Mouse (Mus musculus) forebrain, embryonic 16.5 days (tissue): ENCODE data around the gene Tex2. TPM values are rescaled to one million over a fixed set of nuclear protein-coding genes. Genes with fewer than 3 reads are reported as not detected.

ENCODE experiments used
- ATAC-seq: fragments of 200-750 bp; cut with Nextera tagmentation; 2 replicates; pipeline ENCODE4 v1.8.0; 2017; ENCODE audit warnings: mild to moderate bottlenecking, moderate library complexity
- H3K27ac ChIP-seq: fragments of 300-500 bp; sonication (generic); 2 replicates; pipeline ENCODE4 v1.5.1; 2014; ENCODE audit warnings: low read length, control low read depth
- H3K27me3 ChIP-seq: fragments of 300-500 bp; sonication (generic); replicated peaks from 2 replicates; pipeline ENCODE4 v1.6.1; 2014; ENCODE audit warnings: low read length; ENCODE audit not compliant: control insufficient read depth, insufficient read depth
- H3K36me3 ChIP-seq: fragments of 300-500 bp; sonication (generic); 2 replicates; pipeline ENCODE4 v1.6.1; 2014; ENCODE audit not compliant: control insufficient read depth, insufficient read depth
- H3K4me1 ChIP-seq: fragments of 300-500 bp; sonication (generic); replicated peaks from 2 replicates; pipeline ENCODE4 v1.6.1; 2014; ENCODE audit warnings: low read length; ENCODE audit not compliant: control insufficient read depth, insufficient read depth
- H3K4me2 ChIP-seq: fragments of 300-500 bp; sonication (generic); 2 replicates; pipeline ENCODE4 v1.6.1; 2014; ENCODE audit warnings: mild to moderate bottlenecking, low read length, control low read depth
- H3K4me3 ChIP-seq: fragments of 300-500 bp; sonication (generic); replicated peaks from 2 replicates; pipeline ENCODE4 v1.5.1; 2014; ENCODE audit warnings: mild to moderate bottlenecking, low read length, control low read depth
- H3K9ac ChIP-seq: fragments of 300-500 bp; sonication (generic); replicated peaks from 2 replicates; pipeline ENCODE4 v1.6.1; 2014; ENCODE audit warnings: low read depth, low read length, control low read depth
- H3K9me3 ChIP-seq: fragments of 300-500 bp; sonication (generic); 2 replicates; pipeline ENCODE4 v1.6.1; 2016; ENCODE audit warnings: low read length; ENCODE audit not compliant: control insufficient read depth
- WGBS: fragments of 180-500 bp; shearing (Covaris S2); extraction: QIAGEN DNeasy Blood & Tissue Kit; methylation state at CpG from one replicate; pipeline ENCODE4 v1.1.7; 2014; 5-methylcytosine and 5-hydroxymethylcytosine counted together
- polyA plus RNA-seq: library from polyadenylated mRNA; unstranded; fragments of >200 nt; fragmentation: Nextera tagmentation; extraction: Ambion mirVana; gene quantifications from 2 replicates; pipeline ENCODE4 v1.2.1, GENCODE M21; 2015

Gene Tex2
- polyA plus RNA-seq, 1 experiment from 2014 or later = 20.3 TPM

DNA sequence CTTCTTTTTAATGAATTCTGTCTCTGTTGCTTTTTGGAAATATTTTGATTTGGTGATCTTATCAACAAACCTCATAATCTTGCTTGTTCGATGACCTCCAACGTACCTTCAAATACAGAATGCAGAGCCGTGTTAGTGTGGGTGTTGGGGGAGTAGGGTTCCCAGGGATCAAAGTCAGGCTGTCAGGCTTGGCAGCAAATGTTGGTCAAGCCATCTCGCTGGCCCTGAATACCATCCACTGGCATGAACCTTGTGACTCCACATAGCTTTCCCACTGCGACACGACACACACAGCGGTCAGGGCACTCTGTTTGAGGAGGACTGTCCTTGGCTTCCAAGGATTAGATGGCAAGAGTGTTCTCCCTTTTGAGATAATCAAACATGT, 101.2 kb downstream of the Tex2 start:
- H3K4me2 ChIP-seq = no peak overlapping the region
- WGBS = 96% methylated on average over 7 of the region's 7 CpGs

DNA sequence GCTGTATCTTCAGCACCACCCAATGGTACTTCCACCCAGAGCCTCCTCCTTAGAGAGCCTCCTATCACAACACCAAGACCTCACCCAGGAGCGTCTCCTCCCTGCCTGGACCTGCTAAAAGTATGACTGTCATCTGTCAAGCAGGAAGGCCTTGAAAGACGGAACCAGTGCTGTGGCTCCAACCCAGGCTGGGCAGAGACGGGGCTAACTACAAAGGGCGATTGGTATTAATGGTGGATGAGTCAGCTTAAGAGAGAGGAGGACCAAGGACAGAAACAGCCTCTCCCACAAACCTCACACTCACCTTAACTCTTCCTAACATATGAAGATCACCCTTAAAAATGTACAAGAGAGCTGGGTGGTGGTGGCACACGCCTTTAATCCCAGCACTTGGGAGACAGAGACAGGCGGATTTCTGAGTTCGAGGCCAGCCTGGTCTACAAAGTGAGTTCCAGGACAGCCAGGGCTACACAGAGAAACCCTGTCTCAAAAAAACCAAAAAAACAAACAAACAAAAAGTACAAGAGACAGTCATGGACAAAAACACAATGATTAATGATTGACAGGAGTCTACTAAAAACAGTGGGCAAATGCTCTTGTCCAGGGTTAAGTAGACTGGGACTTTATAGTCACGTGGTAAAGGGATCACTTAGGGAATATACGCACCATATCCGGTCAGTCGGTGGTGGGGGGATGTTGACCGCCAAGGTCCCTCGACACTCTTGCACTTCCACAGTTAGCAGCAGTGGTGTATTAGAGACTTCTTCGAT, 101.8 kb downstream of the Tex2 start:
- H3K27ac ChIP-seq = no peak overlapping the region
- H3K9ac ChIP-seq = no peak overlapping the region
- WGBS = 91% methylated on average over 14 of the region's 14 CpGs
- H3K27me3 ChIP-seq = no peaks in the 10 kb centered on the region
- H3K4me3 ChIP-seq = no peak overlapping the region
- no peak overlapping the region for H3K4me2 ChIP-seq
- ATAC-seq = no peak
- H3K4me1 ChIP-seq = no peaks in the 10 kb centered on the region
- H3K36me3 ChIP-seq = peaks cover 3% of the 10 kb centered on the region
- no peaks in the 10 kb centered on the region for H3K9me3 ChIP-seq

More for the DNA sequence above, 101.2 kb downstream of the Tex2 start:
- H3K27ac ChIP-seq = no peak overlapping the region
- H3K4me3 ChIP-seq = no peak overlapping the region
- peaks cover 3% of the 10 kb centered on the region for H3K36me3 ChIP-seq
- no peaks in the 10 kb centered on the region for H3K9me3 ChIP-seq
- H3K4me1 ChIP-seq = no peaks in the 10 kb centered on the region
- H3K9ac ChIP-seq = no peak overlapping the region
- H3K27me3 ChIP-seq = no peaks in the 10 kb centered on the region
- no peak for ATAC-seq

DNA sequence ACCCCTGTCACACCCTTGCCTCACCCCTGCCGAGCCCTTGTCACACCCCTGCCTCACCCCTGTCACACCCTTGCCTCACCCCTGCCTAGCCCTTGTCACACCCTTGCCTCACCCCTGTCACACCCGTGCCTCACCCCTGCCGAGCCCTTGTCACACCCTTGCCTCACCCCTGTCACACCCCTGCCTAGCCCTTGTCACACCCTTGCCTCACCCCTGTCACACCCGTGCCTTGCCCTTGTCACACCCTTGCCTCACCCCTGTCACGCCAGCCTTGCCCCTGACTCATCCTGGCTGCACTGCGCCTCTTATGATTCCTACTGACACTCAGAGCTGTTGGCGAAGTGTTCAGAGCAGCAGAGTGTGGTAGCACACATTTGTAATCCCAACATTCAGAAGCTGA, 105.6 kb downstream of the Tex2 start:
- Histone ChIP-seq H3K4me3 (no peak overlapping the region), H3K9ac (no peak overlapping the region), H3K9me3 (no peaks in the 10 kb centered on the region), H3K36me3 (peaks cover 3% of the 10 kb centered on the region), H3K4me2 (no peak overlapping the region), H3K27ac (no peak overlapping the region), H3K4me1 (no peaks in the 10 kb centered on the region), H3K27me3 (no peaks in the 10 kb centered on the region)
- no peak for ATAC-seq
- WGBS = 90% methylated on average over 7 of the region's 7 CpGs

DNA sequence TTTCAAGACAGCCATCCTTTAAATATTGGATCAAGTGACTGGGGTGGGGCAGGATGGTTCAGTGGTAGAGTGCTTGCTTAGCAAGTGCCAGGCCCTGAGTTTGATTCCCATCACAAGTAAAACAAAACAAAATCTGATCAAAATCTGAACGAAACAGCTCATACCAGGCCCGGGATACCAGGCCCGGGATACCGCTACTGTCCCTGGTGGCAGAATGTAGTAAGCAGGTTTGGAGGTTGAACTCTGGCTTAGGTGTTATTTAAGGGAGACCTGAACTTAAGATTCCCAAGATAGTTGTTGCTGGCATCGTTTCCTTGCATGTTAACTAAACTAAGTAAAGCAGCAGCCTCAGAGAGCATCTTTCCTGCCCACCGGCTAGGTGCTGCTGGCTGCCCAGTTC, 107.0 kb downstream of the Tex2 start:
- 94% methylated on average over 6 of the region's 6 CpGs for WGBS
- ATAC-seq = no peak
- peaks cover 3% of the 10 kb centered on the region for H3K36me3 ChIP-seq
- no peaks in the 10 kb centered on the region for H3K27me3 ChIP-seq
- peaks cover 8% of the 10 kb centered on the region for H3K4me1 ChIP-seq
- H3K4me3 ChIP-seq = no peak overlapping the region
- no peak overlapping the region for H3K27ac ChIP-seq
- no peak overlapping the region for H3K9ac ChIP-seq
- H3K9me3 ChIP-seq = no peaks in the 10 kb centered on the region
- no peak overlapping the region for H3K4me2 ChIP-seq

DNA sequence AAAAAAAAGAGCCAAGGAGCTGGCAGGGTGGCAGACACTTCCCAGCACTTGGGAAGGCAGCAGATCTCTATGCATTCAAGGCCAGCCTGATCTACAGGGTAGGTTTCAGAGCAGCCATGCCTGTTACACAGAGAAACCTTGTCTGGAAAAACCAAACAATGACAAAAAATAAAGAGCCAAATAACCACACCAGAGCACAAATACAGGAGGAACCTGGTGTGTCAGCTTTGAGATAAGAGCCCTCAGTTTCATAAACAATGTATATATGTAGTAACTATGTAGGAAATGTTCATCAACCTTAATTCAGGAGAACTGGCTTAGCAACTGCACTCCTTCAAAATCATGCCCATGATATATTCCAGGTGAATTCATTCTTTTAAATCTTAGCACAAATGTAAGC, 109.1 kb downstream of the Tex2 start:
- ATAC-seq = no peak
- H3K4me1 ChIP-seq = peaks cover 10% of the 10 kb centered on the region
- H3K4me2 ChIP-seq = no peak overlapping the region
- no peaks in the 10 kb centered on the region for H3K9me3 ChIP-seq
- H3K9ac ChIP-seq = no peak overlapping the region
- H3K36me3 ChIP-seq = peaks cover under 1% of the 10 kb centered on the region; the same call in 1 of the 2 replicates
- H3K27me3 ChIP-seq = no peaks in the 10 kb centered on the region
- no peak overlapping the region for H3K4me3 ChIP-seq
- H3K27ac ChIP-seq = no peak overlapping the region

DNA sequence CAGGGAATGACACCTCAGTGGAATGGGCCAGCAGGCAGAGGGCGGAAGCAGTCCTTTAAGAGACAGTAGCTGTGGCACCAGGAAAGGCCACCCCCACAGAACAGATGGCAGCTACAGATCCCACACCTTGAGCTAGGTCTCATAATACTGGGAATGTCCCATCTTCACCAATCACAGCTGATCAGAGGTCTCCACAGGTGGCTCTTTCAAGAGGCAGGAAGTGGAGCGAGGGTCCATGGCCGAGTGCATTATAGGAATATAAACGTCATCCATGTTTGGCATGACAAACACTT, 109.9 kb downstream of the Tex2 start:
- H3K4me1 ChIP-seq = peaks cover 10% of the 10 kb centered on the region
- WGBS = 72% methylated on average over 4 of the region's 4 CpGs
- H3K9ac ChIP-seq = no peak overlapping the region
- H3K4me2 ChIP-seq = no peak overlapping the region
- no peak overlapping the region for H3K4me3 ChIP-seq
- H3K9me3 ChIP-seq = no peaks in the 10 kb centered on the region
- ATAC-seq = no peak
- H3K36me3 ChIP-seq = no peaks in the 10 kb centered on the region
- no peak overlapping the region for H3K27ac ChIP-seq
- H3K27me3 ChIP-seq = no peaks in the 10 kb centered on the region

DNA sequence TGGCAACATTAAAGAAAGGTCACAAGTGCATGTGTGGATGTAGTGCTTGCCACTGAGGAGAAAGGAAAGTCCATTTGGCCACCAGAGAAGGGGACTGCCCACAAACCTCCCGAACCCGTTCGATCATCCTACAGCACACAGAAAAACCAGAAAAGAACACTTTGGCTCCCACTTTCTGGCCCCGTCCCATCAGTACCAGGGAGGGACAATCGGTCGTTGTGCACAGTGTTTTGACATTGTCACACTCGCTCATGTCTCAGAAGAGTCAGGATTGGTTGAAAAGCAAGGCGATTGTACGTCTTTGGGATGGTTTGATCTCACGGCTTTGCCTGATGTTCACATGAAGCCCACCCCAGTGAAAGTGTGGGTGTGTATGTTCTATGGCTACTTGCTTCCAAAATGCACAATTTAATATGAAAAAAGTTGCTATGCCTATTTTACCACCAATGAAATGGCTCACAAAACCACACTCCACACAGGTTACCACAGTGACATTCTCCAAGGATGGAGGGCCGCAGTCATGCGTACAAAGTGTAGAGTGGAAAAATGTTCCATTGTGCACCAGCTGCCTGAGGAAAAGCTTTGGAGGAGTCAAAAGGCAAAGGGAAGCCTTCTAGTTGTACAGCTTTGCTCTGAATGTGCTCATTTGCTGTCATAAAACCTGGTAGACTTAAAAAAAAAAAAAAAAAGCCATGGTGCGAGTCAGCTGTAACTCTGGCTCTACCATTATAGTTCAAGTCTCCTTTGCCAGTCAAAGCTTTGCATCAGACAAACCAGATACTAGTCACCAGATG, 110.4 kb downstream of the Tex2 start:
- no peak overlapping the region for H3K4me3 ChIP-seq
- no peaks in the 10 kb centered on the region for H3K27me3 ChIP-seq
- H3K36me3 ChIP-seq = no peaks in the 10 kb centered on the region
- H3K4me1 ChIP-seq = peaks cover 10% of the 10 kb centered on the region
- 0 out of 2 replicates have a peak overlapping the region, but pooled peaks have one; percentile 10 for H3K27ac ChIP-seq
- no peaks in the 10 kb centered on the region for H3K9me3 ChIP-seq
- 46% methylated on average over 13 of the region's 13 CpGs for WGBS
- H3K4me2 ChIP-seq = no peak overlapping the region
- ATAC-seq = no peak
- no peak overlapping the region for H3K9ac ChIP-seq

DNA sequence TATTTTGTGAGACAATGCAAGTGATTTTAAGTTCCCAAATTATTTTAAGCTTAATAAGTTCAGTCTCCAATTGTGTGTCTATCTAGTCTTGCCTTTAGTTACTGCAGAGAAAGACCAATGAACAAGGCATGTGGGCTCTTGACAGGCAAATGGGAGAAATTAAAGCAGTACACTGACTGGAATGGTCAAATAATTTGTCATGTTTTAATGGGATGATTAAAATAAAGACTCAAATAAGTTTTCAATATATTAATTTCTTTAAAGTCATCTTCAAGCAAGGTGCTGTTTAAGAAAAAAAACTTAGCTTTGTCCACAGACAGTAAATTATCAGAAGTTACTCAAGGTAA, 111.1 kb downstream of the Tex2 start:
- no peak for ATAC-seq
- H3K36me3 ChIP-seq = no peaks in the 10 kb centered on the region
- no peak overlapping the region for H3K9ac ChIP-seq
- no peaks in the 10 kb centered on the region for H3K9me3 ChIP-seq
- no peaks in the 10 kb centered on the region for H3K27me3 ChIP-seq
- peak overlapping the region; percentile 64; the same call in 1 of the 2 replicates for H3K4me2 ChIP-seq
- no peak overlapping the region; the same call in 1 of the 2 replicates for H3K4me3 ChIP-seq
- H3K4me1 ChIP-seq = peaks cover 10% of the 10 kb centered on the region
- H3K27ac ChIP-seq = peak overlapping the region; percentile 92

DNA sequence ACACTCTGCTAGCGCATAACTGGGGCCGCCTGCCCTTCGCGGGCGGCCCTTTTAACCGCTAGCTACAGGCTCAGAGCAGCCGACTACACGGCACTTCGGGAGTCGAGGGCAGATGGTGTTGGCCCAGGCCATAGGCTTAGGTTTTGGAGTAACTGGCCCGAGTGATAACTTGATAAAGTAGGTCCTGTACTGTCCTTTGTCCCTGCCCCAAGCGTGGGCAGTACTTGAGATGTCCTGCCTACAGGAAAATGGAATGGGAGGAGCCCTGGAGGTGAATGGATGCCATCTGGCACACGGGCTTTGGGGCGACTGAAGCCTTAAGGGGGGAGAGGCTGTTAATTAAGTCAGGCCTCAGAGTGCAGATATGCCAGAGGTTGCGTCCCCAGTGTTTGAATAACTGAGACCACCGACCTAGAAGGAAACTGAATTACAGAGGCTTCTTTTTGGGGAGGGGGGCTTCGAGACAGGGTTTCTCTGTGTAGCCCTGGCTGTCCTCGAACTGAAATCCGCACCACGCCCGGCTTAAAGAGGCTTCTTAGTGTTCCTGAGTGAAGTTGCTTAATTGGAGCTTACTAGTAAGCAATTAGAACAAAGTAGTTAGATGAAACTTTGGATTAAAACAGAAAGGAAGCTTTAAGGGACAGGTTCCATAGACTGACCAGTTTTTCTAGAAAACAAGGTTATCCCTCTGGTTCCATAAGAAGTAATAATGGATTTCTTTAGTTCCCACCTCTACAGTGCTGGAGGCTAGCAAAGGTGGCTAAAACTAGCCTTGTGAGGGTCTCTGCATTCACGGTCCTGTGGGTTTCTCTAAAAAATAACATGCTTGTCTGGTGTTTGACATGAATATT, 111.7 kb downstream of the Tex2 start:
- ATAC-seq = peak; percentile 69
- Histone ChIP-seq H3K4me1 (peaks cover 10% of the 10 kb centered on the region), H3K4me3 (peak overlapping the region; percentile 67), H3K4me2 (peak overlapping the region; percentile 64), H3K27me3 (no peaks in the 10 kb centered on the region), H3K9me3 (no peaks in the 10 kb centered on the region), H3K9ac (peak overlapping the region; percentile 76), H3K36me3 (no peaks in the 10 kb centered on the region), H3K27ac (peak overlapping the region; percentile 92)
- WGBS = under 1% methylated on average over 22 of the region's 22 CpGs
